Mouse (Mus musculus) c-Kit-positive CD71-negative TER-119-negative erythroid progenitor cells, embryonic 14.5 days (primary cell): ENCODE data around the gene Bpifa6.
"Not testable (repeated sequence)": the region's sequence is repeated elsewhere in the genome, so short reads cannot be mapped to it uniquely, and the experiment has no call there.

Experiments used
- DNase-seq: peaks from one replicate; pipeline ENCODE4 v3.0.0-alpha.2; 2013; ENCODE audit warnings: low read depth

Gene Bpifa6

DNA sequence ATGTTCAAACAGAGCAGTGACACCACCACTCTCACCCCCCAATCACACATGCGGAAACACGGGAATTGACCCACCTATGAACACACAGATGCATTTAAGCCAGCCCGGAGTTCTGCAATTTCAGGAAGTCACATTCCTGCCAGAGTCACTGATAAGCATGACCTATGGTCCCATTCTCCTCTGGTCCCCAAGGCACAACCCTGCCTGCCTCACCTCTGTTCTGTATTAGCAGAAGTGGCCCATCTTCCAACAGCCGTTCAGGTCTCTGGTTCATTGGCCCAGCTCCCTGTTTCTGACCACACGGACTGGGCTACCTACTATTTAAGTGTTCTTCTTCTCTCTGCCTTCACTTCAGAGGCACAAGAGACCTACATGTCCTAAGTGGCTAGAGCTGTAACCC is at the start of gene Bpifa6:
TSS of gene Bpifa6 (plus strand) at position 364 of the 400 bp plus-strand sequence.
- DNase-seq, result no peak

DNA sequence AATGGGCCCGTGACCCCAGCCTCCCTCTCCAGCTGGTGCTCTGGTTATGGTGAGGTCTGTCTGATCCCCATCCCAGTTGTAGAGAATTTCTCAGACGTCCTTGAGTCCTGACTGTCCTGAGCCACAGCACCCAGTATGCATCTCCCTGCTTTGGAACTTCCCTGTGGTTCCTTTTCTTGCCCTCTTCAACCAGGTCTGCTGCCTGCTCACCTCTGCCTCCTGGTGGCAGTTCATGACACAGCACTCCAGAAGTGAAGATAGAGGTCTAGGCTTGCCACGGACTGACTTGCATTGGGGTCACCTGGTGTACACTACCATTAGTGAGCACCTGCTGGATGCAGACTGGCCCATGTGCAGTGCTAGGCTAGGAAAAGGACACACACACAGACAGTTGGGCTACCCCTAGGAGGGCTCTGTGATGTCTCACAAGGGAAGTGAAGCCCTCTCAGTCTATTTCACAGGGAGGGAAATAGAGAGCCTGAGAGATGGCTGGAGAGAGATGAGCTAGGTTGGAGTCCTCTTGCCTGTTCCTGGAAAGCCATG is 44.8 kb upstream of the Bpifa6 start:
- peak; percentile 38 for DNase-seq

DNA sequence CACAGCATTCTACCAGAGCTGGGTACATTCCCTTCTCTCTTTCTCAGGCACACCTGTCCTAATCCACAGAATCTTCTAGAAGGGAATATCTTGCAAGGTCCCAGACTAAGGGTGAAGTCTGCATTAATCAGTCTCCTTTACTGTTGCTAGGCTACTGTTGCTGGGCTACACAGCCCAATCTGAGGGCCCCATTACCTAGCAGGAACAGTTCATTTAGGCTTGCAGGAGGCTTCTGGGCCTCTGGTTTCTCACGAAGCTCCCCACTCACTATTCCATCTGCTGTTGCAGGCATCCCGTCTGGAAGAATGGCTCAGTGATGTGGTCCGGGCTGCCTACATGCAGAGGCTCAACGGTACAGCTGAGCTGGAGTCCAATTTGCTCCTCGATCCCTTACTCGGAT is 43.6 kb upstream of the Bpifa6 start:
- no peak for DNase-seq

DNA sequence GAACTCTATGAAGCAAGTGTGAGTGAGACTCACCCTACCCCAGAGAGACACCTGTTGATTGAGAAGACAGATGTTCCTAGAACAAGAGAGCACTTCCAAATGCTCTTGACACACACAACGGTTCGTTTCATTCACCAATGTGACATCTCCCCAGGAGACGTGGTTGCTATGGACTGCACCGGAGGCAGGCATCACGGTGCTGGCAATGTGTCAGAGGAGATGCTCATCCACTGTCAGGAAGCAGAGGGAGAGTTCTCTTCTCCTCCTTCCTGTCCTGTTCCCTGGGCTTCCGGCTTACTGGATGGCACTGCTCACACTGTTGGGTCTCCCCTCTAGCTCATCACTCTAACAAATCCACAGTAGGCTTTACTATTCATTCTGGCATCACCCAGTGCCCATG is 41.4 kb upstream of the Bpifa6 start:
- DNase-seq, result no peak

DNA sequence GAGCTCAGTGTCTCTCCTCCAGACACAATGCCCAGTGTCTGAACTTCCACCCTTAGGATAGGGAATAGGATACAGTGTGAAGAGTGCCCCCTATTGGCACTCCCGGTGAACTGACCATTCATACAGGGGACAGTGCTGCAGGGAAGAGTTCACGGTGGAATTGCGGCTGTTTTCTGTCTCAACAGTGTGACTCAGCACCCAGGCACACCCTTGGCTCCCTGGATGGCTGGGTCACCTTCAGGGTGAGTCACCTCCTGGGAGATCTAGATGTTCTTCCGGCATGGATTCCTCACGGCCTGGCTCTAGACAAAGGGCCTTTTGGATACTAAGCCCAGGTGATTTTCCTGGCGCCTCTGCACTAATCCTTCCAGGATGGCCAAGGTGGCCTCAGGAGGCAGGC is 39.4 kb upstream of the Bpifa6 start:
- DNase-seq, result no peak

DNA sequence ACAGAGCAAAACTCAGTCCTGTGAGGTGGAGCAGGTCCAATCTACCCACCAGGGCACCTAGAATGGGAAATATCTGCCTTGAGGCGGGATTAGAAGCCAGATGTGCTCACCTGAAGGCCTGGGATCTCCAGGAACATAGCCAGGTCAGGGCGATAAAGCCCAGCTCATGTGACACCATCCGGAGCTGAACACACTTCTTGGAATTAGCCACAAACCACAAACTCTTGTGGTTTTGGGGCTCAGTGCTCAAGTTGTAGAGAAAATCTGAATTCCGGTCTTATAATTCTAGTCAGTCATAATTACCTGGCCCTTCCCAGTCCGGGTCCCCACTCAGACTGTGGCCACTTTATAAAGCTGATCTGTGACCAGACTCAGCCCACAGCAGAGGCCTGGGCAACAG is 36.9 kb upstream of the Bpifa6 start, which contains the start of gene Bpifb4:
TSS of gene Bpifb4 (plus strand) at position 370 of the 400 bp plus-strand sequence.
- no peak for DNase-seq

DNA sequence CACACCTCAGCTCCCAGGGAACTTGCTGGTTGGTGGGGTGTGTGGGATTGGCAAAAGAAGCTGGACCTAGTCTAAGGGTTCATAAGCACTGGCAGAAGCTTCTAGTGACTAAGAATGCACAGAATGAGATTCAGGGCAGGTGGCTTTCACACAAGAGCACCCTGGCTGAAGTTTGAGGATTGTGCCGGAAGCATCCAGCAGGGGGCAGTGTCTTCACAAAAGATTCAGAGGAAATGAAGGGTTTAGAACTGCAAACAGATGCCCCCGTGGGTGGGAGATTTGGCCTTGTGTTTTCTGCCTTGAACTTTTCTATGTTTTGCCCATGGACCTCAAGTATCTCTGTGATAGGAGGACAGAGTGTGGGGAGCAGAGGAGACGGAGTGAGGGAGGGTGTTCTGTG is 31.2 kb upstream of the Bpifa6 start:
- DNase-seq, result peak; percentile 48

DNA sequence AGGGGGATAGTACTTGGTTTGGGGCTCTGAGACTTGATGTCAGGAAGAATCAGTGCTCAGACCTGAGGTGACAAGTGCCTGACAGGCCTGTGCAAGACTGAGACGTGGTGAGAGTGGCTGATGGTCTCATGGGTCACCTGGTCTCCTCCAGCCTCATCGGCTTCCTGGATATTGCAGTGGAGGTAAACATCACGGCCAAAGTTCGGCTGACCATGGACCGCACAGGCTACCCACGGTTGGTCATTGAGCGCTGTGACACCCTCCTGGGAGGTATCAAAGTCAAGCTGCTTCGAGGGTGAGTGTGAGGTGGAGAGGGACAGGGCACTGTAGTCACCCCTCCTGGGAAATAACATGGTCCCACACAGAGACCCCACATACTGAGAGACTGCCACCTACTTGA is 30.2 kb upstream of the Bpifa6 start:
- no peak for DNase-seq

DNA sequence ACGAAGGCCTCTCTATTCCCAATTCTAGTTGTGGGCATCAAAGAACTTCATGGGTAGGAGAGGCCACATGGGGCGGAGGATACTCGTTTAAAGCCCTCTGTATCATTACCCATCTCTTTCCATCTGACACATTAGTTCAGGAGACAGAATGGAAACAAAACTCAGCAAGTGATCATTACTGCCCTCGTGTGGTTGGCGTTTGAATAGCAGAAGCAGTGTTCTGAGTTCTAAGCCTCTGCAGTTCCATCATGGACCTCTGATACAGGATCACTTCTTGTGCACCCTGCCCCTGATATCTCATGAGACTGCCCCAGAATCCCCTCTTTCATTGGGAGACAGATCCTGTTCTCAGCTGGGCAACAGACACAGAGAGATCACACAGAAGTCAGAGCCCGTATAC is 21.8 kb upstream of the Bpifa6 start:
- peak; percentile 60 for DNase-seq

DNA sequence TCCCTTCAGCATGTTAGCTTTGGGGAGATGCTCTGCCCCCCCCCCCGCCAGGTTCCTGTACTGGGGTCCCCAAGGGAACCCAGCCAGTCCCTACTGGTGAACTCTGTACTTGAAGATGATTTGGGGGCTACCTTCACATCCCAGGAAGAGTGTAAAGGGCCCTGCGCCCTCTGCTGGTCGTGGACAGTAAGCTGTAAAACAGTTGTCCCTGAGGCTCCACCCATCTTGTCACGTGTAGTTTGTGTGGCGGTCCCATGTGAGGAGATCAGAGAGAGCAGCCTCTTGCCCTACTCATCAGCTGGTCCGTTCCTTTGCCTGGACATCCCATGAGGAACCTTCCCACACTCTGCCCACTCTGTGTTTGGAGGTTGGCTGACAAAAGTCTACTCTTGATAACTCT is 20.9 kb upstream of the Bpifa6 start:
- peak; percentile 62 for DNase-seq

DNA sequence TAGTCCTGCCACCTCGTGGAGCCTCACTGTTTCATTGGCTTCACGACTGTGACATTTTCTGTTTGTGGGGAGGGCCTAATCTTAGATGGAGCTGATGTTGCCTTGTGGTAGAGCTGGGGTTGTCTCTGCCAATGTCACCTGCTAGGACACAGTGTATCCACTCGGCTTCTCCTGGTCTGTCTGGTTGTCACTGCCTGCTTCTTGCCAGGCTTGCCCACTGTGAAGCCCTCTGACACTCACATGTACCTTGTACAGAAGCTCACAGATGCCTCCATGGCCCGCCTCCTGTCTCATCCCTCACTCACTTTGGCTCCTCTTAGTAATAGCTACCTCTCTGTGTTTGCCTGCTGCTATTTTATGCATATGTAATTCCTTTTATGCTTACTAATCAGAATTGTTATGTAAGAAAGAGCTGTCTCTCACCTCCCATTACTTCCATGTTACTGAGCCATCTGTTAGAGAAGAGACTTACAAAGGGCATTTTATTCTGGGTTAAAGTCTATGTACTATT is 11.9 kb upstream of the Bpifa6 start:
- no peak for DNase-seq

DNA sequence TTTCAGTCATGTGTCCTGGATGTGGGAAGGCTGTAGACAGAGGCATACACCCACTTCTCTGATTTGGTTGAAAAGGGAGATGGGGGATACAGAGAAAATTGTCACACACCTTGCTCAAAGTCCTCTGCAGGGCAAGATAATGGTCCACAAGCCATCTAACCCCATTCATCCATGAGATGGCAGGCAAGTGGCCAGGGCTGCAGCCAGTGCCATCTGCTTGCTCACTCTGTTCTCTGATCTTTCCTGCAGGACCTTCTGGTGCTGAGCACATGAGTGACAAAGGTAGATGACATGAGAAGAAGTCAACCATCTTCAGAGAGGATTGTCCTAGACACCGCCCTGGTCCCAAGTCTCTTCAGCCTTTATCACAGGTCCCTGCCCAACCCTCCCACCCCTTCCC is 11.4 kb upstream of the Bpifa6 start:
- no peak for DNase-seq

DNA sequence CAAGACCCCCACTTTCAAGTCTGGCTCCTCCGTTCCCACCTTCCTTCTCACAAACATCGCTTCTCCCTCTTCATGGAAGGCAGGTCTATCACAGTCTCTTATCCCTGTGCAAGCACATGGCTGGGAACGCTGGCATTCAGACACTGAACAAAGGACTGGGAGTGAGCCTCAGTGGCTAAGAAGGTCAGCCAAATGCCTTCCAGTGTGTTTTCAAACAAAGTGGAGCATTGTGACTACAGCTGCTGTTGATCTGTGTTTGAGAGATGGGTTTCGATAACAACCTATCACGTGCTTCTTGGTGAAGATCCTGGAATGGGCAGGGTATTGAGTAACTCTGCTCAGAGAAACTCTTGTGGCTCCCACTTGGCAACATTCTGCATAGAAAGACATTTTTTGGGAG is 4.5 kb upstream of the Bpifa6 start:
- DNase-seq, result no peak

DNA sequence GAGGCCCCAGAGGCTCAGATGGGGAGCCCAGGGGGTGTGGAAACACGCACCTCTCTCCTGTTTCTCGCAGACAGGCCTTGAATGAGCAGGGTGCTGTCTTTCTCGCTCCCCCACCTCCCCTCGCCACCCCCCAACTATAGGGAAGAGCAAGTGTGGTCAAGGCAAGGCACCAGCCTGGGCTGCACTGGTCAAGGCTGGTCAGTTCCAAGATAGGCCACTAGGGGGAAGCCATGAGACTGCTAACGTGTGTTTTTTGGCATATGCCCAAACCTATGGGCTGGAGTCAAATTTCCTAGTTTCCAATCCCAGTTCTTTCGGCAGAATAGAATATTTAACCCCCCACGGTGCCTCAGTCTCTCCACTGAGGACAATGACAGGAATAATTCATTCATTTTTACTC is 21.0 kb downstream of the Bpifa6 start:
- peak; percentile 49 for DNase-seq

DNA sequence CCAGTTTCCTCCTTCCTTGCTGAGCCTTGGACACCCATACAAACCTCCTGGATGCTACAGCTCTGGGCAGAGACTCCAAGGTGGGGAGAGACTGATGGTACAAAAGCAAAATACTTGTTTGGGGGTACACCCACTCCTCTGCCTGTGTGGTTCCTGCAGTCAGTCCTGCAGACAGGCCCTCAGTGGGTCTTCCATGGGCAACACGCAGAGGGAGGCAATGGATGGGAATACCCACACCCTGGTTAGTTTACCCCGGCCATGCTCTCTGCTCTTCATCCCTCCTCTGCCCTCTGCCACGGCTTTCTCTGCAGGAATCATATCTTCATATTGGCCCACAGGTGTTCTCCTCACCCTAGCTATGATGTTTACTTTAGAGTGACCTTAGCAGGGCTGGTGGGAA is 25.8 kb downstream of the Bpifa6 start:
- DNase-seq, result no peak

DNA sequence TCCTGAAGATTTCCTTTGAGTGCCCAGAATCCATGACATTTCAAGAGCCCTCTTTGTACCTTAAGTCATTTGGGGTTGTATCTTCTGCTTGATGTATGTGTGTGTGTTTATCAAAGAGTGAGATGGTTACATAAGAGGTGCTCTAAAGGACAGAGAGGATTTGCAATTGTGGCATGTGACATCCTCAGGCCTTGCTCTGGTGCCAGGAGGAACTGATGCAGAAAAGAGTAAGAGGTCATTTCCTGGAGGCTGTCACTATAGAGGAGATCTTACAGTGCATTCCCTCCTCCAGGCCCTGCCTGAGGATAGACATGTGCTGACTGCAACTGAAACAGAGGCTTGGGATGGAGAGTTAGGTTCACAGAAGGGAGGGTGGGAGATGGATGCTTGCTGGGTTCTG is 26.3 kb downstream of the Bpifa6 start:
- DNase-seq, result no peak

DNA sequence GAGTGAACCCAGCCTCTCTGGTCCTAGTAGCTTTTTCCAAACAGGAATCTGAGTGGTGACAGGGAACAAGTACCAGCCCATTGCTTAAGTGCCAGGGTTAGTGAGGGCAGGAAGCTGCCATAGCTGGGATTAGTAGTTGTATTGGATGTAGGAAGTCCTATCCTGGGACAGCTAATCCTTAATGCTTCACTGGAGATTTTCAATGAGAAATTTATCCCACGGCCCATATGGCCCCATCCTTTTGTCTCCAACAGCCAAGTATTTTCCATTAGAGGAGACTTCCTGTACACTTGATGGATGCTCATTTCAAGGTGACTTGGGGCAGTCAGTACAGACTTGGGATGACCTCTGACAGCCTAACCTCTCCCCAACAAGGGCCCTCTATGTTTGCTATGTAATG is 29.7 kb downstream of the Bpifa6 start:
- no peak for DNase-seq

DNA sequence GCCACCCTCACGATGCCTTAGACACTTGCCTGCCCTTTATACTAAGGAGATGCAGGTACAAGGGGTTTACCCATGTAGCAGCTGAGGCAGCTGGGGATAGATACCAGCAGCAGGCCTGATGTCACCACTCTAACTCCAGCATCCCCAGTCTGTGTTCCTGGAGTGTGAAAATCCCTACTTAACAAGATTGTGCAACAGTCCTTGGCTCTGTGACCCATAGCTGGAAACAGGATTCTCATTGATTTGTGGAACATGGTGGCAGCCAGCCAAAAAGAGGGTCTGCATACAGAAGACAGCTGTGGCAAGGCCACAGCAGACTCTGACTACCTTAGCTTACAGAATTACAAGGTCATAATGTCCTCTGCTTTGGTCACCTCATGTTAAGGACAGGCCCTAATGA is 30.3 kb downstream of the Bpifa6 start:
- DNase-seq, result no peak

DNA sequence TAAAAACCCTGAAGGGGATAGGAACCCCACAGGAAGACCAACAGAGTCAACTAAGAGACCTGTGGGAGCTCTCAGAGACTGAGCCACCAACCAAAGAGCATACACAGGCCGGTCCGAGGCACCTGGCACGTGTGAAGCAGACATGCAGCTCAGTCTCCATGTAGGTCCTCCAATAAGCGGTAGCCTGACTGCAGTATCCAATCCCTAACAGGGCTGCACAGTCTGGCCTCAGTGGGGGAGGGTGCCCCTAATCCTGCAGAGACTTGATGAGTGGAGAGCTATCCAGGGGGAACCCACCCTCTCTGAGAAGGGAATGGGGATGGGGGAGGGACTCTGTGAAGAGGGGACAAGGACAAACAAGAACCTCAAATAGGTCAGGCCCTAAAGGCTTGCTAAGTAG is 31.0 kb downstream of the Bpifa6 start:
- no peak for DNase-seq

DNA sequence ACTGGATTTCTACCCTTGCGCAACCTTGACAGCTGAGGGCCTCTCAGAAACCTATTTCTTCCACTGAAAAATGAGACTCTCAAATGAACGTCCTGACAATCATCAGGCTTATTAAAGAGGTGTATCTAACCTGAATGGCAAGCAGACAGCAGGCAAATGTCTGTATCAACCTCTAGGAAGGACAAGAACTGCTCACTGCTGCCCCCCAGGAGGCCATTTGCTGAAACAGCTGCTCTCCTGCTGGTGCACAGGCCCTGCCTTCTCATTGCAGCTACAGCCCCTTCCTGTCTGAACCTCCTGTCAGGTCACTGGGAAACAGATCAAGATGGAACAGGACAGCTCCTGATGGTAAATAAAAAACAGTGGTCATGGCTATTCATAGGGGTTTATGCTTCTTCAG is 31.6 kb downstream of the Bpifa6 start:
- DNase-seq, result no peak

DNA sequence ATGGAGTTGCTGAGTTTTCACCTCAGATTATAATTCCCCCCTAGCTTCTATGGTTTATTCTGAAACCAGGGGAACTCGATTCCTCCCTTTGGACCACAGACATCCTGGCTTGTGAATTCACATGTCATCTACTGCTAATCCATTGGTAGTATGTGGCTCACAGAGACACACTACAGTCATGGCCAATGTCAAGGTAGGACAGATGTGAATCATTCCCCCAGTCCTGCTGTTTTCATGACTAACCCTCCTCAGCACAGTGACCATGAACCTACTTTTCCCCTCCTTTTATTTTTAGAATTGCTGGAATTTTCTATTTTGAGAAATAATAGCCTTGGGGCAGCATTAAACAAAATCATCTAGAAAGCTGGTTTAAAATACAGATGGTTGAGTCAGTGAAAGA is 32.6 kb downstream of the Bpifa6 start:
- DNase-seq, result no peak

DNA sequence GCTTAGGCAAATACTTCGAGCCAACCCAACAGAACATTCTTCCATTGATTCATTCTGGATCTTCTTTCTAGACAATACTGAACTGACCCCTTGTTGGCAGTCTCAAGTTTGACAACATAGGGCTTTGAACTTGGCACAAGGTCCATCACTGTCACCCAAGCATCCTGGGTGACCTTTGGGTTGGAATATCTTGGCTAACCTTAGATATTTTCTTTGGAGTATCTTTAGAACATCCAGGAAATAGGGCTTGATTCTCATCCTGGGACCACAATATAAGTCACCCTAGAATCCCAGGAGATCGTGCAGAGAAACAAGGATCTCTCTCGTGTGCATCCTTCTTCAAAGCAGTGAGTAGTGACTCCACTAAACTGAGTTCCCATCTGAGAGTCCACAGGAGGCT is 33.2 kb downstream of the Bpifa6 start, which contains the start of gene Bpifa2:
TSS of gene Bpifa2 (plus strand) at position 301 of the 400 bp plus-strand sequence.
- DNase-seq, result no peak

DNA sequence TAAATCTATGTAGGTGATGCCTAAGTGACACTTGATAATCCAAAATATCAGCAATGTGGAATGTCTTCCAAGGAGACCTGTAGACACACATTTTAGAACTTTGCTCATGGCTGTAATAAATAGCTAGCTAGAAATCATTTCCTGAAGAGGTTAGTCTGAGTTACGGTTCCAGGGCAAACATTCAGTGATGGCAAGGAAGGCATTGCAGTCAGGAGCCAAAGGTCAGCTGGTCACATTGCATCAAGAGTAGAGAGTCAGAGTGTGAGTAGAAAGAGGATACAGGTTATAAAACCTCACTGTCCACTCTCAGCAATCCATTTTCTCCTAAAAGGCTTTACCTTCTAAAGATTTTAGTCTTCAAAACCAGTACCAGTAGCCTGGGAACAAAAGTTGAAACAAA is 43.2 kb downstream of the Bpifa6 start:
- DNase-seq, result no peak

DNA sequence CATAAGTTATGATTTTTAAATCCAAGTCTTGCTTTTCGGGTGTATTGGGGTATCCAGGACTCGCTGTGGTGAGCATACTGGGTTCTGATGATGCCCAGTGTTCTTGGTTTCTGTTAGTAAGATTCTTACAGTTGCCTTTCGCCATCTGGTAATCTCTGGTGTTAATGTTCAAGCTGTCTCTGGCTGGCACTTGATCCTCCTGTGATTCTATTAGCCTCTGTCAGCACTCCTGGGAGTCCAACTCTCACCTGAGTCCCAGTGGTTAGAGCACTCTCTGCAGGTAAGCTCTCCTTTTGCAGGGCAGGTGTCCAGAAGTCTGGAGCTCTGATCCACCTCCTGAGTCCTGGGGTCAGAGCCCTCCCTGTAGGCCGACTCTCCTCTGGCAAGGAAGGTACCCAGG is 49.9 kb downstream of the Bpifa6 start:
- not testable (repeated sequence) for DNase-seq

DNA sequence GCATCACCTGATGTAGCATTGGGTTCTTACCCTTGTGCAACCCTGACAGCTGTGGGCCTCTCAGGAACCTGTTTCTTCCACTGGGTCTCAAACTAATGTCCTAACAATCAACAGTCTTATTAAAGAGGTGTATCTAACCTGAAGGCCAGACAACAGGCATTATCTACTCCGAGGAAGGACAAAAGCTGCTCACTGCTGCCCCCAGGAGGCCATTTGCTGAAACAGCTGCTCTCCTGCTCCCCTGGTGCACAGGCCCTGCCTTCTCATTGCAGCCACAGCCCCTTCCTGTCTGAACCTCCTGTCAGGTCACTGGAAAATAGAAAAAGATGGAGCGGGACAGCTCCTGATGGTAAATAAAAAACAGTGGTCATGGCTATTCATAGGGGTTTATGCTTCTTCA is 64.2 kb downstream of the Bpifa6 start:
- peak; percentile 17 for DNase-seq
